Mouse (Mus musculus) heart, adult 2 months (tissue): ENCODE measurements at regions not wholly inside any gene's neighbourhood (a gene's known extent, or its start where the extent isn't known, plus 50 kb on each side); places are given as distances from the start of the nearest gene placed in this dataset.

Experiments
- DNase-seq, 2 experiments: peaks; one replicate each; pipeline ENCODE4 v3.0.0; 2021
- H3K27ac ChIP-seq: fragments of 200-600 bp; 2 replicates; pipeline ENCODE4 v1.8.1; 2022
- H3K27me3 ChIP-seq: fragments of 200-500 bp; 2 replicates; pipeline ENCODE4 v1.6.1; 2012; ENCODE audit warnings: mild to moderate bottlenecking, low read length, inconsistent platforms, mixed read lengths; ENCODE audit not compliant: control insufficient read depth, insufficient read depth
- H3K36me3 ChIP-seq: fragments of 200-500 bp; 2 replicates; pipeline ENCODE4 v1.6.1; 2012; ENCODE audit warnings: low read length, inconsistent platforms; ENCODE audit not compliant: control insufficient read depth, insufficient read depth
- H3K4me1 ChIP-seq: fragments of 200-500 bp; 2 replicates; pipeline ENCODE4 v1.6.1; 2011; ENCODE audit warnings: low read length; ENCODE audit not compliant: control insufficient read depth, insufficient read depth
- H3K4me3 ChIP-seq: fragments of 200-600 bp; 2 replicates; pipeline ENCODE4 v1.8.1; 2022
- H3K79me2 ChIP-seq: fragments of 200-500 bp; replicated peaks from 2 replicates; pipeline ENCODE4 v1.6.1; 2012; ENCODE audit warnings: mild to moderate bottlenecking, inconsistent platforms, low read length, moderate library complexity, mixed read lengths; ENCODE audit not compliant: control insufficient read depth, insufficient read depth
- H3K9ac ChIP-seq: fragments of 200-500 bp; 2 replicates; pipeline ENCODE4 v1.6.1; 2012; ENCODE audit warnings: low read depth, mild to moderate bottlenecking, control low read depth, inconsistent platforms, low read length, mixed read lengths
- CTCF ChIP-seq: fragments of 200-600 bp; IDR thresholded peaks from 2 replicates; pipeline ENCODE4 v1.8.1; 2022; ENCODE audit warnings: antibody characterized with exemption, mild to moderate bottlenecking, moderate library complexity
- EP300 ChIP-seq: fragments of 200-500 bp; IDR thresholded peaks from 2 replicates; pipeline ENCODE4 v1.6.1; 2011; ENCODE audit warnings: low read depth, low read length, control low read depth; ENCODE audit not compliant: insufficient read depth
- POLR2A ChIP-seq: fragments of 200-500 bp; IDR thresholded peaks from 2 replicates; pipeline ENCODE4 v1.6.1; 2011; ENCODE audit warnings: mild to moderate bottlenecking, low read depth, low read length, control low read depth; ENCODE audit not compliant: insufficient read depth
- WGBS: fragments of 180-500 bp; shearing (Covaris S2); methylation state at CpG from one replicate; pipeline ENCODE4 v1.1.7; 2018; 5-methylcytosine and 5-hydroxymethylcytosine counted together
- intact Hi-C: fragments of 180-260 bp; cut with DNase I; formaldehyde crosslinking; loops from one replicate; pipeline ENCODE4 v1.15.1; 2025

GRCm38 (mm10) chr13:28432017-28432416, 174.7 kb downstream of the Gm11361 start:
- TF ChIP-seq CTCF, result no peak
- no peak for TF ChIP-seq POLR2A
- TF ChIP-seq EP300, result no peak
- Histone ChIP-seq H3K27me3 (no peaks in the 10 kb centered on the region), H3K4me1 (no peaks in the 10 kb centered on the region), H3K9ac (no peak overlapping the region), H3K4me3 (no peak overlapping the region), H3K27ac (no peak overlapping the region), H3K36me3 (no peaks in the 10 kb centered on the region), H3K79me2 (no peaks in the 10 kb centered on the region)
- 92% methylated on average over 2 of the region's 2 CpGs for WGBS
- DNase-seq, result no peak
- intact Hi-C loops, result no loop called here

- DNase-seq, result peak in 1 of 2 experiments; percentile 7
- H3K27ac ChIP-seq, result no peak overlapping the region
- H3K79me2 ChIP-seq, result no peaks in the 10 kb centered on the region
- H3K27me3 ChIP-seq, result no peaks in the 10 kb centered on the region
- H3K4me1 ChIP-seq, result peaks cover 4% of the 10 kb centered on the region
- WGBS, result 76% methylated on average over 4 of the region's 4 CpGs
- TF ChIP-seq CTCF, result peak; percentile 60
- no peak for TF ChIP-seq POLR2A
- no peak overlapping the region for H3K4me3 ChIP-seq
- H3K36me3 ChIP-seq, result peaks cover 5% of the 10 kb centered on the region; the same call in 1 of the 2 replicates
- intact Hi-C loops, result no loop called here
- H3K9ac ChIP-seq, result no peak overlapping the region
Measured at GRCm38 (mm10) chr13:28426085-28426484, 168.8 kb downstream of the Gm11361 start.

DNA sequence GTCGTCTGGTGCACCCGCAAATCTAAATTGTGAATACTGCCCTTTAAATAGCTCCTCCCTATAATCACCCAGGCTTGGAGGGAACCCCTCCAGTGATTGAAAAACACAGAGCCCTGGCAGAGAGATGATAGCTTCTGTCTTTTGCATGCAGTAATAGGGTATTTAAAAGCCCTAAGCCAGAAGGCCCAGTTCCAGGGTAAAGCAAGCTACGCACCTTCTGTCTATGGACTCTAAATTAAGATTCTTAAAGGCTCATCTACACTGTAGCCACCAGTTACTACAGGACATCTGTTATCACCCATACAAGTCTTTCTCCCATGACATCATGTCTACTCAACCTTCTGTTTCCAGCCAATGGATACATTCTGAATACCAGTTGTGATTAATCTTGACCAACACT, 167.8 kb downstream of the Gm11361 start:
- DNase-seq, result no peak
- H3K79me2 ChIP-seq, result no peaks in the 10 kb centered on the region
- no peak overlapping the region for H3K4me3 ChIP-seq
- H3K4me1 ChIP-seq, result peaks cover 4% of the 10 kb centered on the region
- 50% methylated on average over 3 of the region's 3 CpGs for WGBS
- H3K9ac ChIP-seq, result no peak overlapping the region
- H3K27ac ChIP-seq, result no peak overlapping the region
- no peaks in the 10 kb centered on the region for H3K27me3 ChIP-seq
- peaks cover 5% of the 10 kb centered on the region; the same call in 1 of the 2 replicates for H3K36me3 ChIP-seq
- TF ChIP-seq POLR2A, result no peak
- no peak for TF ChIP-seq CTCF
- no peak for TF ChIP-seq EP300
- intact Hi-C loops, result loop anchor here (2.0 kb wide), 1 partner anchor 524 kb away; no protein-coding TSS in a partner anchor

GRCm38 (mm10) chr13:28424446-28425059, 167.2 kb downstream of the Gm11361 start:
- no peak overlapping the region for H3K9ac ChIP-seq
- peaks cover 4% of the 10 kb centered on the region for H3K4me1 ChIP-seq
- intact Hi-C loops, result loop anchor here (2.0 kb wide), 1 partner anchor 524 kb away; no protein-coding TSS in a partner anchor
- no peaks in the 10 kb centered on the region for H3K27me3 ChIP-seq
- 17% methylated on average over 8 of the region's 8 CpGs for WGBS
- TF ChIP-seq EP300 (no peak), CTCF (no peak), POLR2A (no peak)
- peaks cover 5% of the 10 kb centered on the region; the same call in 1 of the 2 replicates for H3K36me3 ChIP-seq
- peak; percentile 21 to 23 for DNase-seq
- no peaks in the 10 kb centered on the region for H3K79me2 ChIP-seq
- H3K4me3 ChIP-seq, result no peak overlapping the region
- no peak overlapping the region for H3K27ac ChIP-seq

DNA sequence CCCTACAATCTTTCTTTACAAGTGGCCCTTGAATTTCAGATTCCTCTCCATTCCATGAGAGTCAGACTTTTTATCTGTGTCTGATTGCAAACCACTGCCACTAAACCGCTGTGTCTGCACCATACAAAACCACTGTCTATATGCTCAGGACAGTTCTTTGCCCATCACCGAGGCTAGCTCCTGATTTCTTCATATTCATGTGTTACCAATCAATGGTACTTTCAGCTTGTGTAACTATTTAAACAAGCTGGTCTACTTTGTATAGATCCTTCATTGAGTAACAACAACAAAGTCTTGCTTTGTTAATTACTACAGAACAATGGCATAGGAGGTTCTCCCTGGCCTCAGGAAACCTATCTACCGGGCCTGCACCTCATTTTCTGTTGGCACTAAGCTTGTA, 164.0 kb downstream of the Gm11361 start:
- Histone ChIP-seq H3K36me3 (peaks cover 5% of the 10 kb centered on the region), H3K4me3 (no peak overlapping the region), H3K27me3 (no peaks in the 10 kb centered on the region), H3K27ac (no peak overlapping the region), H3K9ac (no peak overlapping the region), H3K79me2 (no peaks in the 10 kb centered on the region), H3K4me1 (peaks cover 9% of the 10 kb centered on the region)
- intact Hi-C loops, result no loop called here
- DNase-seq, result no peak
- 65% methylated on average over 3 of the region's 3 CpGs for WGBS
- TF ChIP-seq POLR2A, result no peak
- TF ChIP-seq CTCF, result no peak

GRCm38 (mm10) chr13:28420636-28421035, 163.3 kb downstream of the Gm11361 start:
- H3K79me2 ChIP-seq, result no peaks in the 10 kb centered on the region
- intact Hi-C loops, result no loop called here
- H3K27ac ChIP-seq, result no peak overlapping the region; the same call in 1 of the 2 replicates
- H3K4me1 ChIP-seq, result peaks cover 10% of the 10 kb centered on the region
- H3K9ac ChIP-seq, result no peak overlapping the region
- TF ChIP-seq EP300 (no peak), POLR2A (no peak), CTCF (no peak)
- no peaks in the 10 kb centered on the region for H3K27me3 ChIP-seq
- WGBS, result 62% methylated on average over 3 of the region's 3 CpGs
- peaks cover 7% of the 10 kb centered on the region for H3K36me3 ChIP-seq
- DNase-seq, result no peak
- no peak overlapping the region for H3K4me3 ChIP-seq
